Mouse (Mus musculus): ENCODE measurements around the gene Rxfp4.

GRCm38 (mm10) chr3:88627114-88627513 is 25.8 kb downstream of the Rxfp4 start:
- TF ChIP-seq GATA1 (IDR thresholded peaks at IDR 0.05; ENCODE audit: low read length), result no peak
- no peak for TF ChIP-seq TAL1 (IDR thresholded peaks at IDR 0.05; ENCODE audit: low read length)

Data from erythroblast, embryonic 14.5 days (primary cell).